Mouse (Mus musculus): ENCODE measurements at regions not wholly inside any gene's neighbourhood (a gene's known extent, or its start where the extent isn't known, plus 50 kb on each side); places are given as distances from the start of the nearest gene placed in this dataset.

DNA sequence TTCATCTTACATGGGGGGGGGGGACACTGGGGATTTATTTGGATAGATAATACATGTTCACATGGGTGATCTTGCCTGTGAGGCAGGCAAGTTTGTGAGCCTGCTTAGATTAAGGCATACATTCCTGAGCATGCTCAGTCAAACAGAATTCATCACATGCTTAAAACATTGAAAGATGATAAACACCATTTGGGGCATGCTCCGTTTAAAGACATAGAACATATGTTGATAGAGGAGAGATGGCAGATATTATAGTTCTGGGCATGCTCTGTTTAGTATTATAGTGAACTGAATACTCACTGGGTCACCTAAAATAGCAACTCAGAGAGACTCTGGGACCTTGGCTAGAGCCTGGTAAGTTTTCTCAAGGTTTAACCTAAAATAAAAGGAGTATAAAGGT, 269.6 kb upstream of the Tmem132c start:
- no peak for DNase-seq

DNA sequence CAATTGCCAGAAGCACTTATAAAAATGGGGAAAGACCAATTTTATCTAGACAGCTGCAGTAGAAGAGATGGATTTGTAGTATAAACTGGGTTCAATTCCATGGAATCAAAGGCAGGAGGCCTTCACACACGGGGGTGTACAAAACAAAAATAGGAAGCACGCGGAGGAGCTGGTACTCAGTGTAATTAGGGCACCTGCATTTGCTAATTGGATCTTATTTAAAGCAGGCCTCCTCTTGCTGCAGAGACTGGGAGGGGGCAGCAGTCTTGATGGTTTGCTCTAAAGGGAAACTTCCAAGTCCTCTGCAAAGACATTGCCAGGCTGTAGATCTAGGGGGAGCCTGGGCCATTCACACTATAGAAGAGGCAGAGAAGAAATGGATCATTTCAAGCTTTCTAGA, 268.2 kb upstream of the Tmem132c start:
- no peak for DNase-seq

DNA sequence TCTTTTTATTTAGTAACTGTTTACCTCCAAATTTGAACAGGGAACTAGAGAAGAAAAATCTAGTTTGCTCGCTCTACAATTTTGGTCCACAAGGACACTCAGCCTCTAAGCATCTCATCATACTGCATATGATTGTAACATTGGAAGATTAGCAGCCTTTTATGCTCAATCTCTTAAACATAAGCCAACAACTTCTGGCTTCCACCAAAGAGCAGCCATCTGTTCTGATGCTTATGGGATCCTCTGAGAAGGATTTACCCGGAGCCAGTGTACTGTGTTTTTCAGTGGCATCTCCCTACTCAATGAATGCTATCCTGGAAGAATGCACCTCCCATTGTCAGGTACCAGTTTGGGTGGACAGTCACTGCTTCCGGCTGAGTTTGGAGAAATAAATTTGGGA, 267.0 kb upstream of the Tmem132c start:
- peak; percentile 7 for DNase-seq

DNA sequence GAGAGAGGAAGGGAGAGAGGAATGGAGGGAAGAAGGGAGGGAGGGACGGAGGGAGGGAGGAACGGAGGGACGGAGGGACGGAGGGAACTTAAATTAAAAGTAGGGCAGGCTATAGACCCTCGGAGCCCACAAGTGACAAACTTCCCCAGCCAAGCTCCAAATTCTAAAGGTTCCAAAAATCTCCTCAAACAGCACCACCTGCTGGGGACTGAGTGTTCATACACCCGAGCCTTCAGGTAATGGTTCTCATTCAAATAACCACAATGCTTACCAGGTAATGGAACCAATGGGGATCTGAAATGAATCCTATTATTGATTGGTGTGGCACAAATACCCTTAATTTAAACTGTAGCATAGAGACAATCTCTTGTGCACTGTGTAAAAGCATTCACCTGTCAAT, 246.0 kb upstream of the Tmem132c start:
- peak; percentile 16 for DNase-seq

DNA sequence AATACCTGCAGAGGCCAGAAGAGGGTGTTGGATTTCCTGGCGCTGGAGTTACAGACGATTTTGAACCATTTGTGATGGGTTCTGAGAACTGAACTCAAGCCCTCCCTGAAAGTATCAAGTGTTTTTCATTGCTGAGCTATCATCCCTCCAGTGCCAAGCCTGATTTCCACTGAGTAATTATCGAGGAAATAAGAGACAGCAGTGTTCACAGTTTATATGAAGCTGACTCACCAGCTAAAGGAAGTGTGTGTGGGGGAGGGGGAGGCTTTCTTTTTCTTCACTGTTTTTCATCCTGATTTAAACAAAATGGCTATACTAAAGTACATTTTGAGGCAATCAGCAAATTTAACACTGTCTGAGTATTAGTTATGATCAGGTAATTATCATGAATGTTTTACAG, 227.4 kb upstream of the Tmem132c start:
- DNase-seq = no peak

DNA sequence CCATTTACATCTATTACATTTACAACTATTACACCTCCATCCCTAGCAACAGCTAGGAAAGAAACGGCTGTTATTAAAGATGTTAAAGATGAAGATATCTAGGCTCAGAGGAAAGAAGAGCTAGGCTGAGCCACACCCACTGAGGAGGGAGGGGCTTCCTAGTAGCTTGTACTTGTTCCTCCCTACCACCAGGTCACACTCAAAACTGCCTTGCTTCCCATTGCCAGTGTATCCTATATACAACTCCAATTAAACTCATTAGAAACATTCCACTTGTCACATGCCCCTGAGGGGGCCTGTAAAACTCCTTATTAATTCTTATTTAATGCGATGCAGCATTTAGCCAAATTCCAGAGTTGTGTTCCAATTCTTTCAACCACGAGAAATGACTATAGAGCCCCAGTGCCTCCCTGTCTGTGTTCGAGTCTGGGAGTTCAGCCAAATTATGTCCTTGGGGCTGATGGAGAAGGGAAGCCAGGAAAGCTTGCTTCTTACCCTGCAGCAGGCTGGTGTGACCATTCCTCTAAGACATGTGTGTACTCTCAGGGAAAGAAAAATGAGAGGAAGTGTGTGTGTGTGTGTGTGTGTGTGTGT, 225.0 kb upstream of the Tmem132c start:
- DNase-seq = no peak

DNA sequence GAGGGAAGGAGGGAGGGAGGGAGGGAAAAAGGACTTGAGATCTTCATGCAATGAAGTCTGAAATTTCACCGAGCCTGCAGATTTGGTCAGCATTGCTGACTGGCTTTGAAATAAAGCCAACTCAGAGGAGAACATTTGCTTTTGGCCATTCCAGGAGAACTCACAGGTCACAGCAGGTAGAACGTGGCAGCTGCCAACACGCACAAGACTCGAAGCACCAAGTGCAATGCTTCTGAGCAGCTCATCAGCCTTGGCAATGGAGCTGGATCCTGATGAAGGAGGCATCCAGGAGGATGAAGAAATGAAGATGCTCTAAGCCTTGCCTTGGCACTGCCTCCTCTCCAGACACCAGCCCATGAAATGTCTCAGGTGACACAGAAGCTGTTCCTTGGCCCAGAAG, 223.6 kb upstream of the Tmem132c start:
- DNase-seq = no peak

DNA sequence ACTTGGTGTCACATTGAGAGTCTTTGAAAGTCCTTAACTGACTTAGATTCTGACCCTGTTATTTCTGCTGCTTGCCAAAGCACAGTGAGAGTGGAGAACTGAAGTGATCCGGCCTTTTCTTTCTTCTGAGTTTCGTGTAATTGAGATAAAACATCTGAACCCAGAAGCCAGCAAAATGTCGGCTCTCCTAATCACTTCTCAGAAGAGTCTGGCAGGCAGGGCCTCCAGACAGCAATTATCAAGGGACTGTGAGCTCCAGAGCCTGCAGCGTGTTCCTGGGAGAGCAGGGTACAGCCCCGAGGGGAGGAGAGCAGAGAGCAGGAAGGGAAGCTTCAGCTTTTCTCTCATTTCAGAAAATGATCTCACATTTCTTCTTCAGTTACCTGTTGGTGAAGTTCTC, 205.1 kb upstream of the Tmem132c start:
- DNase-seq = no peak

DNA sequence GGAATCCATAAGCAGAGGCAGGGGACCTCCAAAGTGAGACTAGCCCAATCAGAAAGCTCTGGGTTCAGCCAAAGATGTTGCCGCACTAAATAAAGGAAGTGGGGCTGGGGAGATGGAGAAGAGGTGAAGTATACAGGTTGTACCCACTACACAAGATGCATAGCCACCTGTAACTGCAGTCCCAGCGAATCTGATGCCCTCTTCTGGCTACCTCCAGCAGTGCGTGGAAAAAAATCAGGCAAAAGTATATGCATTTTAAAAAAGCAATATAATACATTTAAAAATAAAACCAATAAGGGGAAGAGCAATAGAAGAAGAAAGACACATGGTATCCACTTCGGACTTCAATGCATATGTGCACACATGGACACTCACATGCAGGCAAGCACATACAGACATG, 183.8 kb upstream of the Tmem132c start:
- no peak for DNase-seq

DNA sequence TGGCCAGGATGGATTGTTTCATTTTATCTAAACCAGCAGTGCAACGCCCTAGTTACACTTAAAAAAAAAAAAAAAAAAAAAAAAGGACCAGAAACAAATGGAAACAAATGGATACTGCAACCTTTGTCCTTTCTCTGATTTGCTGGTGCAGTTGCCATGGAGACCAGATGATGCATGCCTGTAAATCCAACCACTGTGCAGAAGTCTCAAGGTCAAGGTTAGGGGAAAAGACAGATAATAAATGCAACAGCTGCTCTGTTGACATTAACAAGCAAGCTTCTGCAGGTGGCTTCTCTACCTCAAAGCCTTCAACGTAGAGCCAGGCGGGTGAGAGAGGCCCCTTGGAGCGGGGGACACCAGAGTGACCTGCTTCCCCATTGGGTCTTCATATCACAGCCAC, 167.3 kb upstream of the Tmem132c start:
- no peak for DNase-seq

All from right cerebral cortex, postnatal 14 days (tissue).